Mouse (Mus musculus) midbrain, postnatal 0 days (tissue): ENCODE data around the gene Atg2a. TPM values are rescaled to one million over a fixed set of nuclear protein-coding genes. Genes with fewer than 3 reads are reported as not detected.

ENCODE experiments used
- ATAC-seq: fragments of 200-750 bp; cut with Nextera tagmentation; 2 replicates; pipeline ENCODE4 v1.8.0; 2017; ENCODE audit warnings: moderate number of reproducible peaks, mild to moderate bottlenecking, moderate TSS enrichment, moderate library complexity; ENCODE audit not compliant: low FRiP score
- DNase-seq: peaks from one replicate; pipeline ENCODE4 v3.0.0-alpha.2; 2015; ENCODE audit warnings: low spot score
- H3K27ac ChIP-seq: fragments of 300-500 bp; sonication (generic); 2 replicates; pipeline ENCODE4 v1.5.1; 2014; ENCODE audit warnings: low read depth, mild to moderate bottlenecking, low read length, mixed read lengths
- H3K27me3 ChIP-seq: fragments of 300-500 bp; sonication (generic); 2 replicates; pipeline ENCODE4 v1.6.1; 2014; ENCODE audit warnings: low read length, control low read depth, mixed read lengths; ENCODE audit not compliant: insufficient read depth
- H3K36me3 ChIP-seq: fragments of 300-500 bp; sonication (generic); 2 replicates; pipeline ENCODE4 v1.6.1; 2014; ENCODE audit warnings: low read length, control low read depth, mixed read lengths; ENCODE audit not compliant: insufficient read depth
- H3K4me1 ChIP-seq: fragments of 300-500 bp; sonication (generic); 2 replicates; pipeline ENCODE4 v1.6.1; 2014; ENCODE audit warnings: mild to moderate bottlenecking, control low read depth, antibody characterized with exemption, low read length, mixed read lengths; ENCODE audit not compliant: insufficient read depth
- H3K4me2 ChIP-seq: fragments of 300-500 bp; sonication (generic); 2 replicates; pipeline ENCODE4 v1.6.1; 2014; ENCODE audit warnings: low read depth, mild to moderate bottlenecking, low read length, mixed read lengths; ENCODE audit not compliant: poor library complexity, severe bottlenecking
- H3K4me3 ChIP-seq: fragments of 300-500 bp; sonication (generic); 2 replicates; pipeline ENCODE4 v1.5.1; 2014; ENCODE audit warnings: low read depth, mild to moderate bottlenecking, low read length, moderate library complexity
- H3K9ac ChIP-seq: fragments of 300-500 bp; sonication (generic); replicated peaks from 2 replicates; pipeline ENCODE4 v1.6.1; 2014; ENCODE audit warnings: mild to moderate bottlenecking, low read length, moderate library complexity, mixed read lengths; ENCODE audit not compliant: poor library complexity, severe bottlenecking
- H3K9me3 ChIP-seq: fragments of 300-500 bp; sonication (generic); 2 replicates; pipeline ENCODE4 v1.6.1; 2016; ENCODE audit warnings: low read length, control low read depth
- CTCF ChIP-seq: IDR thresholded peaks from 2 replicates; pipeline ENCODE4 v1.5.1; 2016; ENCODE audit warnings: antibody characterized with exemption, mild to moderate bottlenecking
- WGBS: fragments of 180-500 bp; shearing (Covaris S2); extraction: QIAGEN DNeasy Blood & Tissue Kit; methylation state at CpG from one replicate; pipeline ENCODE4 v1.1.7; 2014; 5-methylcytosine and 5-hydroxymethylcytosine counted together
- polyA plus RNA-seq: library from polyadenylated mRNA; unstranded; fragments of >200 nt; fragmentation: Nextera tagmentation; extraction: Ambion mirVana; gene quantifications from 2 replicates; pipeline ENCODE4 v1.2.1, GENCODE M21; 2015
- total RNA-seq: library from RNA; depleted of rRNA; stranded (reverse); fragments of >200 nt; gene quantifications from 2 replicates; pipeline ENCODE4 v1.2.3, GENCODE M21; 2014

Atg2a gene
- total and polyA plus RNA-seq, 2 experiments from 2014 or later, result 9.7 to 38.2 TPM

DNA sequence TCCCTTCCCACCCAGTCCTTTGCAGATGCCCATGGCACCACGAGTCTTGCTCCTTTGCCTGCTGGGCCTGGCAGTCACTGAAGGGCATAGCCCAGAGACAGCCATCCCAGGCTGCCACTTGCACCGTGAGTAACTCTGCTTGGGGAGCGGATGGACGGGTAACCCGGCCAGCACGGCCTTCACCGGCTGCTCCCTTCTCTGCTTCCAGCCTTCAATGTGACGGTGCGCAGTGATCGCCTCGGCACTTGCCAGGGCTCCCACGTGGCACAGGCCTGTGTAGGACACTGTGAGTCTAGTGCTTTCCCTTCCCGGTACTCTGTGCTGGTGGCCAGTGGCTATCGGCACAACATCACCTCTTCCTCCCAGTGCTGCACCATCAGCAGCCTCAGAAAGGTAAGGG is 14.7 kb upstream of the Atg2a start:
- 91% methylated on average over 14 of the region's 14 CpGs for WGBS
- Histone ChIP-seq H3K4me1 (no peaks in the 10 kb centered on the region), H3K27me3 (no peaks in the 10 kb centered on the region), H3K36me3 (peaks cover 54% of the 10 kb centered on the region), H3K9me3 (no peaks in the 10 kb centered on the region), H3K27ac (no peak overlapping the region), H3K9ac (no peak overlapping the region), H3K4me2 (no peak overlapping the region), H3K4me3 (no peak overlapping the region)
- DNase-seq (no peak), ATAC-seq (0 out of 2 replicates have a peak, but pooled peaks have one; percentile 25)
- TF ChIP-seq CTCF, result no peak

DNA sequence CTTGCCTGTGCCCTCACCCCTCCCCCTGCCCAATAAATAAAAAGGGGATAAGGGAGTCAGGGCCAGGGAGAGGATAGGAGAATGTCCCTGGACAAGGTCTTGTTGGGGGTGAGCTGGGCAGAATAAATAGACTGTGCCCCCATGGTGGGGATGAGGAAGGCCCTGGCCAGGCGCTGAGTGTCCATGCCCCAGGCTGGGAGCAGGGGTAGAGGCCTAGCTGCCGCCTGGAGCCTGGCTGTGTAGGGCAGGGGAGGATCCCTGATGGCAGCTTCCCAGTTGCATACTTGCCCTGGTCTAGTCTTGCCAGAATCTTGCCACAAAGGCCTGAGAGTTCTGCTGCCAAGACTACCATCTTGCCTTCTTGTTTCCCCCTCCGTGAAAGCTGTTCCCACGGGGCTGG is 13.6 kb upstream of the Atg2a start:
- Histone ChIP-seq H3K4me3 (no peak overlapping the region), H3K27me3 (no peaks in the 10 kb centered on the region), H3K9ac (no peak overlapping the region), H3K4me1 (no peaks in the 10 kb centered on the region), H3K36me3 (peaks cover 64% of the 10 kb centered on the region), H3K27ac (no peak overlapping the region), H3K4me2 (no peak overlapping the region), H3K9me3 (no peaks in the 10 kb centered on the region)
- 88% methylated on average over 3 of the region's 4 CpGs for WGBS
- TF ChIP-seq CTCF, result no peak
- DNase-seq, result no peak
- no peak for ATAC-seq

DNA sequence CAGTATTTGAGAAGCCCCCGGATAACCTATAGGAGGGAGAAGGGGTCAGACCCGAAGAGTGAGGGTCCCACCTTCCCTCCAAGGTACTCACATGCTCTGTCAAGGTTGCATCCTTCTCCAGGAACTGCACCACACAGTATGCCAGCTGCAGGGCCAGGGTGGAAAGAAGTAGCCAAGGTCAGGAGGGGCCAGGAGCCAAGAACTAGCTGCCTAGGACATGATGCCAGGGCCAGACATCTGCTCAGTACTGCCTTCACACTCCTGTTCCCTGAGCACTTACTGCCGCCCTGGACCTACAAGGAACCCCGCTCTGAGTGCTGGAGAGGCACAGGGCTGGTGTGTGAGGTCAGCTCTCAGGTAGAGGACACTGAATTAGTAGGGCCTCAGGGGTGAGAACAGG is 11.1 kb upstream of the Atg2a start:
- peaks cover 72% of the 10 kb centered on the region for H3K36me3 ChIP-seq
- WGBS, result 89% methylated on average over 4 of the region's 4 CpGs

DNA sequence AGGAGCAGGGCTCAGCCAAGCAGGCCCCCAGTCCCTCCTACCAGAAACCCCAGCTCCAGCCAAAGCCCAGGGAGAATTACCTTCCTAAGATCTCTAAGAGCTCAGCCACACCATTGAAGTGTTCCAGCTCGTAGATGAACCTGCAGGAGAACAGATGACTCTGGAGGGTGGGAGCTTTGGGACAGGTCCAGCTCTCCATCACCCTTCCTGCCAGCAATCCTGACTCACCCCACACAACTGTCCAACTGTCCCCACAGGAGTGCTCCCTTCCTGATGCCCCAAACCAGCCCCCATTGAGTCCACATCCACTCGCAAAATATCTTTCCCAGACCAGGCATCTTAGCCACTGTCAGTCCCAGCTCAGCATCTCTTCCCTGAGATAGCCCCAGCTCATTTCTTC is 10.4 kb upstream of the Atg2a start:
- no peak for TF ChIP-seq CTCF
- Histone ChIP-seq H3K9ac (no peak overlapping the region), H3K4me2 (no peak overlapping the region), H3K4me1 (peaks cover 11% of the 10 kb centered on the region), H3K27me3 (no peaks in the 10 kb centered on the region), H3K9me3 (no peaks in the 10 kb centered on the region), H3K4me3 (no peak overlapping the region), H3K27ac (no peak overlapping the region), H3K36me3 (peaks cover 72% of the 10 kb centered on the region)
- 88% methylated on average over 2 of the region's 2 CpGs for WGBS
- DNase-seq (no peak), ATAC-seq (no peak)

More for the DNA sequence above, 11.1 kb upstream of the Atg2a start:
- Histone ChIP-seq H3K9ac (no peak overlapping the region), H3K27me3 (no peaks in the 10 kb centered on the region), H3K4me3 (no peak overlapping the region), H3K4me2 (no peak overlapping the region), H3K27ac (no peak overlapping the region), H3K4me1 (peaks cover 11% of the 10 kb centered on the region), H3K9me3 (no peaks in the 10 kb centered on the region)
- no peak for TF ChIP-seq CTCF
- DNase-seq (no peak), ATAC-seq (no peak)

DNA sequence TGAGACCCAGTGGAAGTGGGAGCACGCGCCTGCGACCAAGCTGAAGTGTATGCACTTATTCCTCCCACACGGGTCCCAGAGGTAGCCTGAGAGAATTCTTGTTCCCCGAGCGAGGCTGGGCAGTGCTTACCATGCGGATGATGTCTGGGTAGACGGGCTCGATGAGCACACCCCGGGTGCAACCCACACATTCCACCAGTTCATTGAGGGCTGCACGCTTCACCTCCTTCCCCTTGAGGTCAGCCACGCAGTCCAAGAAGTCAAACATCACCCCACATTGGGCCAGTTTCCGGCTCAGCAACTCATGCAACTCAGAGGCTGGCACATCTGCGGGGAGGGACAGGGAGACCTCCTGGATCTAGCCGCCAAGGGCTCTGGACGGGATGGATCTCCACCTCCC is 7.8 kb upstream of the Atg2a start:
- H3K36me3 ChIP-seq, result peaks cover 49% of the 10 kb centered on the region
- no peak overlapping the region for H3K4me2 ChIP-seq
- 84% methylated on average over 16 of the region's 16 CpGs for WGBS
- ATAC-seq (no peak), DNase-seq (no peak)
- no peak overlapping the region for H3K4me3 ChIP-seq
- no peaks in the 10 kb centered on the region for H3K27me3 ChIP-seq
- H3K9ac ChIP-seq, result no peak overlapping the region
- no peak for TF ChIP-seq CTCF
- no peaks in the 10 kb centered on the region for H3K9me3 ChIP-seq
- H3K27ac ChIP-seq, result no peak overlapping the region
- H3K4me1 ChIP-seq, result peaks cover 11% of the 10 kb centered on the region

DNA sequence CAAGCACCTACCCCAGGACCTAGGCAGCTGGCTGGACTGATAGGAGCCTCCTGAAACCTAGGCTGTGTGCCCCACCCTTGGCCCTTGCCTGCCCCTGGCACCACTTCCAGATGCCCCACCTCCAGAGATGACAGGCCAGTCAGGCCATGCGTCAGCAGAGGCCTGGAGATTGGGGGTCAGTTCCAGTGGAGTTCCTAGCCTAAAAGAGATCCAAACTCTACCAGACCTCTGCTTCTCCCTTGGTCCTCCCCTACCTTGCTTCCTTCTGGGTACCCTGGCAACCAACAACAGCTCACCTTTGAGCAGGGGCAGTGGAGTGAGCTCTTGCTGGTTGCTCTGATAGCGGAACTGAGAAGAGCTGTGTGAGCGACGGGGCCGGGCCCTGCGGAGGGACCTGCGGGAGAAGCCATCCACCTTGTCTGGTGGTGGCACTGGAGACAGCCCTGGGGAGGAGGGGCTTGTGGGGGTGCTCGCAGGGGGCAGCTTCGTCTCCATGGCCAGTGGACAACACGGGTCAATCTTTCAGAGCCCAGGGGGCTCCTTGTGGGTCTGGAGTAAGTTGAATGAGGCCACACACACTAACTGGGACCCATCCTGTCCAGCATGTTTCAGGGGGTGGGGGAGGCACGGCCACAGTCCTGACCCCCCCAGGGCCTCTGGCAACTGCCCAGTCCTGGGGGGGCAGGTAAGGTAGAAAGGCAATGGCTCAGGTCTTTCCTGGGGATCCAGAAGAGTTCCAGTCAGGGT is 7.0 kb upstream of the Atg2a start:
- WGBS, result 61% methylated on average over 11 of the region's 11 CpGs
- Histone ChIP-seq H3K9ac (peak overlapping the region; percentile 94), H3K4me2 (peak overlapping the region; percentile 89), H3K9me3 (no peaks in the 10 kb centered on the region), H3K27me3 (no peaks in the 10 kb centered on the region), H3K27ac (no peak overlapping the region), H3K36me3 (peaks cover 40% of the 10 kb centered on the region), H3K4me1 (peaks cover 11% of the 10 kb centered on the region), H3K4me3 (peak overlapping the region; percentile 92)
- ATAC-seq (no peak), DNase-seq (no peak)
- no peak for TF ChIP-seq CTCF
